In the genomic region with DNA sequence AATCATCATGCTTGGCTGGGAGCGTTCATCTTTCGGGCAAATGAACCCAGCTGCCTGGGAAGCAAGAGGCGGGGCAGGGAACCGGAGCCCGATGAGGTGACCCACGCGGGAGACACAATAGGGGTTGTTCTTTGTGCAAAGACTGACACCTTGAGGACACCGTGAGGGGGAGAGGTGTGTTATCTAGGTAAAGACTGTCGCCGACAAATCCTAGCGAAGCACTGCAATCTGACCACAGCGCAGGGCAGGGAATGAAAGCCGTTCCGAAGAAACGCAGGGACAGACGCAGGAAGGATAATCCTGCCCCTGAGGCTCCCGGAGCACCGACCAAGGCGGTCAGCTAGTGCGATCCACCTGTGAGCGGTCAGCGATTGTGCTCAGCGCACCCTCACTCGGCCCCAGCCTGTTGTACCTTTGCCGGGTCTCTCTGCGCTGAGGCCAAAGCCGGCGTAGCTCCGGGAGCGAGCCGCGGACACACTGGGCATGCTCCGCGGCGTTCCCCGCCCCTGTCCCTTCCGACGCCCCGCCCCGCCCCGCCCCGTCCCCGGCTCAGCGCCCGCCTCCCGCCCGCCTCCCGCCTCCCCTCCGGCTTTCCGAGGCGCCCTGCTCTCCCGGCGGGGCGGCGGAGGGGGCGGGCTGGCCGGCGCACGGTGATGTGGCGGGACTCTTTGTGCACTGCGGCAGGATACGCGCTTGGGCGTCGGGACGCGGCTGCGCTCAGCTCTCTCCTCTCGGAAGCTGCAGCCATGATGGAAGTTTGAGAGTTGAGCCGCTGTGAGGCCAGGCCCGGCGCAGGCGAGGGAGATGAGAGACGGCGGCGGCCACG, we compare ENCODE assay signal across 8 mouse cellular contexts. TPM values are rescaled to one million over a fixed set of nuclear protein-coding genes. Genes with fewer than 3 reads are reported as not detected.
A peak's percentile ranks its signal among the peaks of the same experiment; 100 is the strongest.
DNase-seq lines count a peak whose midpoint lies in the region; ATAC-seq and TF ChIP-seq lines count a peak whose summit lies in the region.

A gene (plus strand): TSS at position 598 of the 826 bp plus-strand sequence.

- no peaks in the 10 kb centered on the region for H3K9me3 ChIP-seq in hindbrain, postnatal 0 days (ENCODE audit: low read length)

- H3K4me2 ChIP-seq in hindbrain, postnatal 0 days (ENCODE audit: low read depth, low read length): peak within 1 kb of the TSS; percentile 96

- H3K36me3 ChIP-seq in hindbrain, postnatal 0 days (ENCODE audit: insufficient read depth, low read length): no peaks in the 10 kb centered on the region

- H3K9ac ChIP-seq in hindbrain, postnatal 0 days (replicated peaks; ENCODE audit: low read length): peak within 1 kb of the TSS; percentile 98

- WGBS in hindbrain, postnatal 0 days: under 1% methylated on average over 59 of the region's 77 CpGs

- peak; percentile 84 for TF ChIP-seq POLR2A in cortical plate, adult 2 months (IDR thresholded peaks at IDR 0.05; ENCODE audit: extremely low read depth, insufficient read depth, low read length)

- peak within 1 kb of the TSS; percentile 99 for H3K27ac ChIP-seq in cortical plate, adult 2 months (ENCODE audit: insufficient read depth, low read length)
- peak within 1 kb of the TSS; percentile 99 for H3K27ac ChIP-seq in hindbrain, postnatal 0 days

- H3K27me3 ChIP-seq in hindbrain, postnatal 0 days (ENCODE audit: insufficient read depth, low read length): no peaks in the 10 kb centered on the region

- H3K4me3 ChIP-seq in cortical plate, adult 2 months (ENCODE audit: insufficient read depth, low read length): peak within 1 kb of the TSS; percentile 86
- H3K4me3 ChIP-seq in hindbrain, postnatal 0 days (ENCODE audit: low read length): peak within 1 kb of the TSS; percentile 98

- H3K4me1 ChIP-seq in cortical plate, adult 2 months (ENCODE audit: control insufficient read depth, insufficient read depth, low read length): no peaks in the 10 kb centered on the region; the same call in 1 of the 2 replicates
- 0 out of 2 replicates have a peak, but pooled peaks cover 5% of the 10 kb centered on the region for H3K4me1 ChIP-seq in hindbrain, postnatal 0 days (ENCODE audit: insufficient read depth, low read length)

- TF ChIP-seq CTCF in cortical plate, adult 2 months (IDR thresholded peaks at IDR 0.05; ENCODE audit: extremely low read depth, insufficient read depth, low read length): no peak
- no peak for TF ChIP-seq CTCF in hindbrain, postnatal 0 days (IDR thresholded peaks at IDR 0.05; ENCODE audit: low read depth)

- ATAC-seq in hindbrain, postnatal 0 days: peak; percentile 91
- ATAC-seq in megakaryocyte, adult 5-6 weeks (ENCODE audit: poor library complexity, severe bottlenecking): peak; percentile 69

- peak; percentile 95 for DNase-seq in adipocyte (ENCODE audit: low spot score)
- peak; percentile 93 to 95 for DNase-seq in gastrocnemius, adult 8-10 months (ENCODE audit: low spot score in 2 of 2)
- DNase-seq in hindbrain, postnatal 0 days (ENCODE audit: low spot score): peak; percentile 98
- DNase-seq in left cerebral cortex, adult 8-10 months (ENCODE audit: low spot score in 2 of 2): peak; percentile 92 to 97
- peak; percentile 98 for DNase-seq in right cerebral cortex, adult 18-20 months
- peak; percentile 97 for DNase-seq in urinary bladder, adult 2 months (ENCODE audit: low spot score)

RNA-seq across cellular contexts. Expression of the gene that starts here (rescaled TPM):
- polyA plus RNA-seq in cortical plate, adult 2 months (2012; rRNA removed): 60.7 and 62.2 TPM in 2 replicates
- total RNA-seq in gastrocnemius, adult 8-10 months (2022): 10 to 100 TPM; 28.0 to 39.8 (median 32.4) TPM
- 95.9 and 111 TPM in 2 replicates for total RNA-seq in hindbrain, postnatal 0 days (2014; rRNA removed)
- 13.3 and 14.7 TPM in 2 replicates for polyA plus RNA-seq in hindbrain, postnatal 0 days (2015; fragmentation: Nextera tagmentation; extraction: Ambion mirVana)
- total RNA-seq in left cerebral cortex, adult 8-10 months (2022): 100 to 1,000 TPM; 130 to 149 (median 139) TPM
- total RNA-seq in megakaryocyte, adult 5-6 weeks (2015): 110 and 114 TPM in 2 replicates
- 110 and 133 TPM in 2 replicates for total RNA-seq in megakaryocyte, adult 5-6 weeks (2017)
- 22.0 and 32.3 TPM in 2 replicates for polyA plus RNA-seq in urinary bladder, adult 2 months (2012; rRNA removed)

Comparison
In these comparisons a context has a peak if more than half of its experiments do, and no peak if none do; other contexts are left out.
1. Peak in every context shown above with its lines: DNase-seq, ATAC-seq, H3K4me3 ChIP-seq and H3K27ac ChIP-seq.